Mouse (Mus musculus) cortical plate, adult 2 months (tissue): ENCODE results near the gene Wdfy1.

ENCODE experiments used
- CTCF ChIP-seq: fragments of 200-500 bp; IDR thresholded peaks from 2 replicates; pipeline ENCODE4 v1.5.1; 2011; ENCODE audit warnings: mild to moderate bottlenecking, control low read depth, low read length; ENCODE audit not compliant: insufficient read depth; ENCODE audit errors: extremely low read depth
- POLR2A ChIP-seq: fragments of 200-500 bp; IDR thresholded peaks from 2 replicates; pipeline ENCODE4 v1.6.1; 2011; ENCODE audit warnings: mild to moderate bottlenecking, low read length, control low read depth; ENCODE audit not compliant: insufficient read depth; ENCODE audit errors: extremely low read depth

DNA sequence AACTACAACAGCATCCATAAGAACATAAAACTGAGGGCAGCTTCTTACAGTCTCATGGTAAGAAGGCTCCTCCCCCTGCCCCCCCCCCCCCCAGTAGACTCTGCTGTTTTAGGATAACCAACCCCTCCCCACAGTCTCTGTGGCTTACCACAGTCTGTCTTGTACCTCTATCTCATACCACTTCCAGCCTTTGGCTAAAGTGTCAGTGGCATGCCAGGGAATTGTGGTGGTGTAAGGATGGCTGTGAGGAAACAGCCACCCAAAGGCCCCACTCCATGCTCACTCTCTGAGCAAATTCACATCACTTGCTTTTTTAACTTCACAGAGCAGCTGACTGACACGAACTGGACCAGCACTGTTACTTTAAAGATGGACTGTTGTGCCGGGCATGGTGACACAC lies 77.4 kb downstream of the Wdfy1 start:
- TF ChIP-seq CTCF, result no peak
- TF ChIP-seq POLR2A, result no peak
